Mouse (Mus musculus): ENCODE data around the gene Prelp. TPM values are rescaled to one million over a fixed set of nuclear protein-coding genes. Genes with fewer than 3 reads are reported as not detected.

Gene Prelp
- polyA plus RNA-seq, 1 experiment from 2014 or later: 2.7 TPM

- H3K27ac ChIP-seq (ENCODE audit: low read length): no peak overlapping the region
- 80% methylated on average over 3 of the region's 3 CpGs for WGBS
Measured at GRCm38 (mm10) chr1:133940481-133941092, 19.4 kb upstream of the Prelp start.

GRCm38 (mm10) chr1:133939708-133940107, 18.5 kb upstream of the Prelp start:
- no peaks in the 10 kb centered on the region for H3K9me3 ChIP-seq (ENCODE audit: control insufficient read depth, low read length)
- no peaks in the 10 kb centered on the region for H3K27me3 ChIP-seq (replicated peaks; ENCODE audit: control insufficient read depth, insufficient read depth, low read length)
- H3K4me3 ChIP-seq (ENCODE audit: low read length): no peak overlapping the region
- no peak overlapping the region for H3K9ac ChIP-seq (ENCODE audit: low read depth, low read length)
- no peaks in the 10 kb centered on the region for H3K4me1 ChIP-seq (ENCODE audit: control insufficient read depth, insufficient read depth, low read length)
- H3K27ac ChIP-seq (ENCODE audit: low read length): no peak overlapping the region
- no peak for ATAC-seq
- WGBS: 89% methylated on average over 8 of the region's 8 CpGs
- H3K36me3 ChIP-seq (ENCODE audit: control insufficient read depth, insufficient read depth, low read length): no peaks in the 10 kb centered on the region
- H3K4me2 ChIP-seq (ENCODE audit: low read depth, low read length): no peak overlapping the region

More at GRCm38 (mm10) chr1:133940481-133941092, 19.4 kb upstream of the Prelp start:
- H3K9ac ChIP-seq (ENCODE audit: low read depth, low read length): no peak overlapping the region
- H3K4me1 ChIP-seq (ENCODE audit: control insufficient read depth, insufficient read depth, low read length): no peaks in the 10 kb centered on the region
- H3K27me3 ChIP-seq (replicated peaks; ENCODE audit: control insufficient read depth, insufficient read depth, low read length): no peaks in the 10 kb centered on the region
- no peak overlapping the region for H3K4me3 ChIP-seq (ENCODE audit: low read length)
- no peaks in the 10 kb centered on the region for H3K9me3 ChIP-seq (ENCODE audit: control insufficient read depth, low read length)
- H3K36me3 ChIP-seq (ENCODE audit: control insufficient read depth, insufficient read depth, low read length): no peaks in the 10 kb centered on the region
- H3K4me2 ChIP-seq (ENCODE audit: low read depth, low read length): no peak overlapping the region
- ATAC-seq: no peak

GRCm38 (mm10) chr1:133936169-133936568, 15.0 kb upstream of the Prelp start:
- no peak overlapping the region for H3K4me2 ChIP-seq (ENCODE audit: low read depth, low read length)
- no peaks in the 10 kb centered on the region for H3K9me3 ChIP-seq (ENCODE audit: control insufficient read depth, low read length)
- H3K27ac ChIP-seq (ENCODE audit: low read length): no peak overlapping the region
- no peaks in the 10 kb centered on the region for H3K36me3 ChIP-seq (ENCODE audit: control insufficient read depth, insufficient read depth, low read length)
- WGBS: 93% methylated on average over 3 of the region's 3 CpGs
- no peaks in the 10 kb centered on the region for H3K27me3 ChIP-seq (replicated peaks; ENCODE audit: control insufficient read depth, insufficient read depth, low read length)
- no peak overlapping the region for H3K4me3 ChIP-seq (ENCODE audit: low read length)
- no peak overlapping the region for H3K9ac ChIP-seq (ENCODE audit: low read depth, low read length)
- H3K4me1 ChIP-seq (ENCODE audit: control insufficient read depth, insufficient read depth, low read length): peaks cover 3% of the 10 kb centered on the region; the same call in 1 of the 2 replicates
- no peak for ATAC-seq

GRCm38 (mm10) chr1:133934354-133934963, 13.2 kb upstream of the Prelp start:
- Histone ChIP-seq H3K9me3 (ENCODE audit: control insufficient read depth, low read length) (no peaks in the 10 kb centered on the region), H3K4me2 (ENCODE audit: low read depth, low read length) (no peak overlapping the region), H3K4me3 (ENCODE audit: low read length) (no peak overlapping the region), H3K9ac (ENCODE audit: low read depth, low read length) (no peak overlapping the region), H3K27me3 (replicated peaks; ENCODE audit: control insufficient read depth, insufficient read depth, low read length) (no peaks in the 10 kb centered on the region), H3K4me1 (ENCODE audit: control insufficient read depth, insufficient read depth, low read length) (peaks cover 3% of the 10 kb centered on the region; the same call in 1 of the 2 replicates), H3K36me3 (ENCODE audit: control insufficient read depth, insufficient read depth, low read length) (no peaks in the 10 kb centered on the region), H3K27ac (ENCODE audit: low read length) (no peak overlapping the region)
- WGBS: 70% methylated on average over 10 of the region's 10 CpGs
- no peak for ATAC-seq

- Histone ChIP-seq H3K9ac (ENCODE audit: low read depth, low read length) (no peak overlapping the region), H3K4me3 (ENCODE audit: low read length) (no peak overlapping the region), H3K4me1 (ENCODE audit: control insufficient read depth, insufficient read depth, low read length) (peaks cover 3% of the 10 kb centered on the region; the same call in 1 of the 2 replicates), H3K27me3 (replicated peaks; ENCODE audit: control insufficient read depth, insufficient read depth, low read length) (no peaks in the 10 kb centered on the region), H3K4me2 (ENCODE audit: low read depth, low read length) (no peak overlapping the region), H3K27ac (ENCODE audit: low read length) (no peak overlapping the region), H3K36me3 (ENCODE audit: control insufficient read depth, insufficient read depth, low read length) (no peaks in the 10 kb centered on the region), H3K9me3 (ENCODE audit: control insufficient read depth, low read length) (no peaks in the 10 kb centered on the region)
- ATAC-seq: no peak
- WGBS: 60% methylated on average over 14 of the region's 14 CpGs
Measured at GRCm38 (mm10) chr1:133933301-133934195, 12.3 kb upstream of the Prelp start.

GRCm38 (mm10) chr1:133929980-133930379, 8.8 kb upstream of the Prelp start:
- Histone ChIP-seq H3K4me1 (ENCODE audit: control insufficient read depth, insufficient read depth, low read length) (peaks cover 3% of the 10 kb centered on the region; the same call in 1 of the 2 replicates), H3K4me3 (ENCODE audit: low read length) (no peak overlapping the region), H3K36me3 (ENCODE audit: control insufficient read depth, insufficient read depth, low read length) (no peaks in the 10 kb centered on the region), H3K4me2 (ENCODE audit: low read depth, low read length) (no peak overlapping the region), H3K27me3 (replicated peaks; ENCODE audit: control insufficient read depth, insufficient read depth, low read length) (no peaks in the 10 kb centered on the region), H3K9me3 (ENCODE audit: control insufficient read depth, low read length) (no peaks in the 10 kb centered on the region), H3K27ac (ENCODE audit: low read length) (no peak overlapping the region), H3K9ac (ENCODE audit: low read depth, low read length) (no peak overlapping the region)
- no peak for ATAC-seq
- WGBS: 55% methylated on average over 3 of the region's 3 CpGs

GRCm38 (mm10) chr1:133925223-133925622, 4.0 kb upstream of the Prelp start:
- H3K9me3 ChIP-seq (ENCODE audit: control insufficient read depth, low read length): no peaks in the 10 kb centered on the region
- no peak overlapping the region for H3K27ac ChIP-seq (ENCODE audit: low read length)
- peaks cover 21% of the 10 kb centered on the region for H3K4me1 ChIP-seq (ENCODE audit: control insufficient read depth, insufficient read depth, low read length)
- H3K9ac ChIP-seq (ENCODE audit: low read depth, low read length): no peak overlapping the region
- 92% methylated on average over 3 of the region's 3 CpGs for WGBS
- H3K36me3 ChIP-seq (ENCODE audit: control insufficient read depth, insufficient read depth, low read length): no peaks in the 10 kb centered on the region
- no peak overlapping the region for H3K4me3 ChIP-seq (ENCODE audit: low read length)
- ATAC-seq: no peak
- H3K4me2 ChIP-seq (ENCODE audit: low read depth, low read length): no peak overlapping the region
- H3K27me3 ChIP-seq (replicated peaks; ENCODE audit: control insufficient read depth, insufficient read depth, low read length): no peaks in the 10 kb centered on the region

GRCm38 (mm10) chr1:133924141-133924875, 3.1 kb upstream of the Prelp start:
- ATAC-seq: no peak
- no peak overlapping the region for H3K9ac ChIP-seq (ENCODE audit: low read depth, low read length)
- peaks cover 25% of the 10 kb centered on the region for H3K4me1 ChIP-seq (ENCODE audit: control insufficient read depth, insufficient read depth, low read length)
- H3K9me3 ChIP-seq (ENCODE audit: control insufficient read depth, low read length): no peaks in the 10 kb centered on the region
- no peak overlapping the region for H3K4me3 ChIP-seq (ENCODE audit: low read length)
- H3K27me3 ChIP-seq (replicated peaks; ENCODE audit: control insufficient read depth, insufficient read depth, low read length): no peaks in the 10 kb centered on the region
- no peak overlapping the region for H3K4me2 ChIP-seq (ENCODE audit: low read depth, low read length)
- H3K27ac ChIP-seq (ENCODE audit: low read length): no peak overlapping the region
- 31% methylated on average over 7 of the region's 7 CpGs for WGBS
- H3K36me3 ChIP-seq (ENCODE audit: control insufficient read depth, insufficient read depth, low read length): no peaks in the 10 kb centered on the region

- H3K4me1 ChIP-seq (ENCODE audit: control insufficient read depth, insufficient read depth, low read length): peaks cover 36% of the 10 kb centered on the region
- no peaks in the 10 kb centered on the region for H3K27me3 ChIP-seq (replicated peaks; ENCODE audit: control insufficient read depth, insufficient read depth, low read length)
- no peak overlapping the region for H3K4me2 ChIP-seq (ENCODE audit: low read depth, low read length)
- H3K36me3 ChIP-seq (ENCODE audit: control insufficient read depth, insufficient read depth, low read length): no peaks in the 10 kb centered on the region
- no peak overlapping the region for H3K9ac ChIP-seq (ENCODE audit: low read depth, low read length)
- WGBS: 95% methylated on average over 5 of the region's 5 CpGs
- no peak overlapping the region for H3K4me3 ChIP-seq (ENCODE audit: low read length)
- no peak overlapping the region for H3K27ac ChIP-seq (ENCODE audit: low read length)
- no peak for ATAC-seq
- H3K9me3 ChIP-seq (ENCODE audit: control insufficient read depth, low read length): no peaks in the 10 kb centered on the region
Measured at GRCm38 (mm10) chr1:133923071-133923470, 1.9 kb upstream of the Prelp start.

Measured in intestine, embryonic 16.5 days (tissue).